Mouse (Mus musculus): ENCODE measurements at regions not wholly inside any gene's neighbourhood (a gene's known extent, or its start where the extent isn't known, plus 50 kb on each side); places are given as distances from the start of the nearest gene placed in this dataset.

DNA sequence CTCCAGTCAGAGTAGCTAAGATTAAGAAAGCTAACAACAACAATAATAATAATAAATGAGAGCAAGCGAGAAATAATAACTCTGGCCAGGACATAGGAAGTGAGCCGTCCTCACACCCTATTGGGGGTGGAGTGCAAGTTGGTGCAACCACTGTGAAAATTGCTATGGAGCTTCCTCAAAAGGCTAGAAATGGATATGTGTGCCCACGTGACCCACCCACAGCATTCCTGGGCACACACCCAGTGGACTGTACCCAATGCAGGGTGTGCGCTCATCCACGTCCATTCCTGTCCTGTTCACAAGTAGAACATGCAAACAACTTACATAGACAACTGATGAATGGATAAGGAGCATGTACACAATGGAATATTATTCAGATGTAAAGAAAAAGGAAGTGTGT lies 85.2 kb upstream of the Spred2 start:
- no peak overlapping the region for H3K27ac ChIP-seq (ENCODE audit: low read depth, low read length)
- no peaks in the 10 kb centered on the region for H3K4me1 ChIP-seq (replicated peaks; ENCODE audit: control insufficient read depth, insufficient read depth, low read length)
- TF ChIP-seq CTCF (IDR thresholded peaks at IDR 0.05; ENCODE audit: low read depth), result no peak
- 83% methylated on average over 5 of the region's 5 CpGs for WGBS
- H3K9ac ChIP-seq (ENCODE audit: low read depth, low read length), result no peak overlapping the region
- H3K36me3 ChIP-seq (ENCODE audit: control insufficient read depth, insufficient read depth), result no peaks in the 10 kb centered on the region
- H3K4me2 ChIP-seq (replicated peaks; ENCODE audit: low read depth), result no peak overlapping the region
- no peaks in the 10 kb centered on the region for H3K27me3 ChIP-seq (replicated peaks; ENCODE audit: control insufficient read depth, insufficient read depth, low read length)
- ATAC-seq, result no peak
- H3K4me3 ChIP-seq (ENCODE audit: low read depth, low read length), result no peak overlapping the region
- H3K9me3 ChIP-seq (ENCODE audit: control insufficient read depth), result no peaks in the 10 kb centered on the region

DNA sequence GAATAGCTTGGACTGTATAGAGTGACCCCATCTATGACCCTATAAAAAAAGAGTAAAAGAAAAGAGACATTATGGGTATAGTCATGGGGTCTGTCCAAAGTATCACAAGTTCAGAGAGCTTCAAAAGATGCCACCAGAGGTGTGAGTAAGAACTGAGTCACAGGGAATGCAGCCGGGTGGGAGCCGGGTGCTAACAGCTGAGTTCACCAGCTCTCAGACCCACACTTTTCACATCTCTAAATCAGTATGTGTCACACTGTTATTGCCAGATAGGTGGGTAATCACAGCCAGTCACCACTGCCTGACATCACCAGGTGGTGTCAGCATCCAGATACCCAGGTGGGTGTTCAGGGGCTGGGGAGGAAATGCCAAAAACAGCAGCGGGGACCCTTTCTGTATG lies 81.1 kb upstream of the Spred2 start:
- H3K4me3 ChIP-seq (ENCODE audit: low read depth, low read length), result no peak overlapping the region

DNA sequence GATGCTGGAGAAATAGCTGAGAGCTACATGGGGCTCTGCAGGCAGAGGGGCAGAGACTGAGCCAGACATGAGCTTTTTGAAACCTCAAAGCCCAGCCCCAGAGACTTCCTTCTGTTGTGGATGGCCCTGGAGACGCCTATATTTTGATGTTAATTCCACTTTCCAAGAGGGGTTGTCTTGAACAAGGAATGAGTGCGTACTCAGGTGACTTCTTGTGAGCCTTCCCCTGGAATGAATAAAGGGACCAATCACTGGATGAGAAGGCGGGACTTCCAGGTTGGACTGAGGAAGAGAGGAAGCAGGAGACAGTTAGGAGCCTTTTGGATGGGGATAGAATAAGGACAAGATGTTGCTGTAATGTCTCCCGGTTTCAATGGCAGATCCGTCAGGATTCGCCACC lies 76.3 kb upstream of the Spred2 start:
- no peaks in the 10 kb centered on the region for H3K27me3 ChIP-seq (replicated peaks; ENCODE audit: control insufficient read depth, insufficient read depth, low read length)
- H3K9ac ChIP-seq (ENCODE audit: low read depth, low read length), result no peak overlapping the region
- H3K36me3 ChIP-seq (ENCODE audit: control insufficient read depth, insufficient read depth), result no peaks in the 10 kb centered on the region
- no peak for TF ChIP-seq CTCF (IDR thresholded peaks at IDR 0.05; ENCODE audit: low read depth)
- H3K4me2 ChIP-seq (replicated peaks; ENCODE audit: low read depth), result no peak overlapping the region
- 0 out of 2 replicates have a peak, but pooled peaks cover 5% of the 10 kb centered on the region for H3K4me1 ChIP-seq (replicated peaks; ENCODE audit: control insufficient read depth, insufficient read depth, low read length)
- H3K27ac ChIP-seq (ENCODE audit: low read depth, low read length), result no peak overlapping the region
- ATAC-seq, result no peak
- H3K9me3 ChIP-seq (ENCODE audit: control insufficient read depth), result no peaks in the 10 kb centered on the region
- WGBS, result 94% methylated on average over 6 of the region's 6 CpGs
- no peak overlapping the region for H3K4me3 ChIP-seq (ENCODE audit: low read depth, low read length)

More for the DNA sequence above, 81.1 kb upstream of the Spred2 start:
- no peak for ATAC-seq
- Histone ChIP-seq H3K9ac (ENCODE audit: low read depth, low read length) (no peak overlapping the region), H3K27me3 (replicated peaks; ENCODE audit: control insufficient read depth, insufficient read depth, low read length) (no peaks in the 10 kb centered on the region), H3K36me3 (ENCODE audit: control insufficient read depth, insufficient read depth) (no peaks in the 10 kb centered on the region), H3K9me3 (ENCODE audit: control insufficient read depth) (no peaks in the 10 kb centered on the region), H3K4me1 (replicated peaks; ENCODE audit: control insufficient read depth, insufficient read depth, low read length) (no peaks in the 10 kb centered on the region), H3K27ac (ENCODE audit: low read depth, low read length) (no peak overlapping the region), H3K4me2 (replicated peaks; ENCODE audit: low read depth) (no peak overlapping the region)
- 88% methylated on average over 3 of the region's 3 CpGs for WGBS
- TF ChIP-seq CTCF (IDR thresholded peaks at IDR 0.05; ENCODE audit: low read depth), result no peak

DNA sequence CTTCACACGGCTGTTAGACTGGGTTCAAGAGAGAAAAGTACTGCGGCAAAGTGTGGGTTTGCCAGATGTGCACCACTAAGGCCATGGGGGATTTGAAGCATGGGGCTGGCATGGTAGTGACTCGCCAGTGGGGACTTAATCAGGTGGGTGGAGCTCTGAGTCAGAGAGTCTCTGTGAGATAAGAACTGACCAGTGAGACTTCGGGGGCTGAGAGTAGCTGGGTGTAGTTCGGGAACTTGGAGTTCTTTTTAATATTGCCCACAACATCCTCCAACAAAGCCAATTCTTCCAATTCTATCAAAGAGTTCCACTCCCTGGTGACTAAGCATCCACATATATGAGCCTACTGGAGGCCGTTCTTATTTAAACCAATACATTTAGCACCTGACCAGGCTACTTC lies 75.8 kb upstream of the Spred2 start:
- Histone ChIP-seq H3K4me3 (ENCODE audit: low read depth, low read length) (no peak overlapping the region), H3K27me3 (replicated peaks; ENCODE audit: control insufficient read depth, insufficient read depth, low read length) (no peaks in the 10 kb centered on the region), H3K4me2 (replicated peaks; ENCODE audit: low read depth) (no peak overlapping the region), H3K36me3 (ENCODE audit: control insufficient read depth, insufficient read depth) (no peaks in the 10 kb centered on the region), H3K4me1 (replicated peaks; ENCODE audit: control insufficient read depth, insufficient read depth, low read length) (0 out of 2 replicates have a peak, but pooled peaks cover 5% of the 10 kb centered on the region), H3K9ac (ENCODE audit: low read depth, low read length) (no peak overlapping the region), H3K9me3 (ENCODE audit: control insufficient read depth) (no peaks in the 10 kb centered on the region), H3K27ac (ENCODE audit: low read depth, low read length) (no peak overlapping the region)
- no peak for TF ChIP-seq CTCF (IDR thresholded peaks at IDR 0.05; ENCODE audit: low read depth)
- 75% methylated on average over 6 of the region's 6 CpGs for WGBS
- ATAC-seq, result no peak

DNA sequence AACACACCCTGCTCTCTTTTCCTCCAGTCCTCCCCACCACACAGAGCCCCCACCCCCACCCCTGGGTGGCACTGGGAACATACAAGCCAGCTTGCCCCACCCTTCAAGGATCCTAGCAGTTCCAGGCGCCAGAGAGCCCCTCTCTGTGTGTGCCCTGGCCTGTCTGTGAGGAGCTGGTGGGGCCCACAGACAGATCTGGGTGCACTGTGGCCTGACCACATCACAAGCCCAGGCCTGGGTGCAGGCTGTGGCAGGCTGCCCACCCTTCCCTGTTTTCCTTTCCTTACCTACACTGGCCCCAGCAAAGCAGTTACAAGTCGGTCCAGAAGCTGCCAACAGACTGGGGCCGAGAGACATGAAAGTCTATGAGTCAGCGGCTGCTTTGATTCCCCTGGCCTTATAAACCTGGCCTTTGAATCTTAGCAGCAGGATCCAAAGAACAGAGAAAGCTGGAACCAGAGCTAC lies 74.8 kb upstream of the Spred2 start:
- TF ChIP-seq CTCF (IDR thresholded peaks at IDR 0.05; ENCODE audit: low read depth), result no peak
- Histone ChIP-seq H3K27ac (ENCODE audit: low read depth, low read length) (no peak overlapping the region; the same call in 1 of the 2 replicates), H3K9me3 (ENCODE audit: control insufficient read depth) (no peaks in the 10 kb centered on the region), H3K27me3 (replicated peaks; ENCODE audit: control insufficient read depth, insufficient read depth, low read length) (no peaks in the 10 kb centered on the region), H3K4me3 (ENCODE audit: low read depth, low read length) (no peak overlapping the region), H3K9ac (ENCODE audit: low read depth, low read length) (no peak overlapping the region), H3K4me1 (replicated peaks; ENCODE audit: control insufficient read depth, insufficient read depth, low read length) (0 out of 2 replicates have a peak, but pooled peaks cover 5% of the 10 kb centered on the region), H3K36me3 (ENCODE audit: control insufficient read depth, insufficient read depth) (no peaks in the 10 kb centered on the region), H3K4me2 (replicated peaks; ENCODE audit: low read depth) (no peak overlapping the region)
- peak; percentile 75 for ATAC-seq
- 43% methylated on average over 4 of the region's 4 CpGs for WGBS

DNA sequence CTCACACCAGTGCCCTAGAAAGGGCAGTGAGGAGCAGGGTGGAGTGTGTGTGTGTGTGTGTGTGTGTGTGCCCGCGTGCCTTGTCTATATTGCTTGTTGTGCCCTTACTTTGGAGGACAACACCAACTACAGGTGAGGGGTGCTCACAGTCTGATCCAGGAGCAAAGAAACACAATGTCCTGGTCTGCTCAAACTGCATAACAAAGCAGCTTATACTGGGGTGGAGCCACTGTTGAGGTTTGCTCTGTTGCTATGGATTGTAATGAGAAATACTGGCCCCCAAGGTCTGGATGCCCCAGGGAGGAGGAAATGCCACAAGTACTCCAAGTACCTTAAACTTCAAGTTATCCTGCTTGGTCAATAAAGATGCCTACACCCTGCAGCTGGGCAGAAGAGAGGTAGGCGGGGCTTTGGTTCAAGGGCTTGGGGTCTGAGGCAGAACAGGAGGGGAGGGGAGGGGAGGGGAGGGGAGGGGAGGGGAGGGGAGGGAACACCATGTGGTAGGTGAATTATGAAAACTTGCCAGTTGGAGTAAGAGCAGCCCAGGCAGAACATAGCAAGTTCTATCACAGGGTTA lies 74.2 kb upstream of the Spred2 start:
- Histone ChIP-seq H3K27me3 (replicated peaks; ENCODE audit: control insufficient read depth, insufficient read depth, low read length) (no peaks in the 10 kb centered on the region), H3K36me3 (ENCODE audit: control insufficient read depth, insufficient read depth) (no peaks in the 10 kb centered on the region), H3K4me2 (replicated peaks; ENCODE audit: low read depth) (no peak overlapping the region), H3K4me1 (replicated peaks; ENCODE audit: control insufficient read depth, insufficient read depth, low read length) (0 out of 2 replicates have a peak, but pooled peaks cover 5% of the 10 kb centered on the region), H3K27ac (ENCODE audit: low read depth, low read length) (no peak overlapping the region; the same call in 1 of the 2 replicates), H3K4me3 (ENCODE audit: low read depth, low read length) (no peak overlapping the region), H3K9me3 (ENCODE audit: control insufficient read depth) (no peaks in the 10 kb centered on the region), H3K9ac (ENCODE audit: low read depth, low read length) (no peak overlapping the region)
- TF ChIP-seq CTCF (IDR thresholded peaks at IDR 0.05; ENCODE audit: low read depth), result no peak
- ATAC-seq, result peak; percentile 76
- WGBS, result 57% methylated on average over 3 of the region's 3 CpGs
